Mouse (Mus musculus) megakaryocyte progenitor cell, adult 5-6 weeks (primary cell): ENCODE data around the gene Myh6. TPM values are rescaled to one million over a fixed set of nuclear protein-coding genes. Genes with fewer than 3 reads are reported as not detected.

ENCODE experiments used
- ATAC-seq: replicated peaks from 2 replicates; pipeline ENCODE4 v1.8.0; 2016; ENCODE audit warnings: mild to moderate bottlenecking, moderate TSS enrichment, inconsistent platforms; ENCODE audit not compliant: poor library complexity
- total RNA-seq, 2 experiments: library from RNA; stranded (forward) in 1 of 2; stranded (reverse) in 1 of 2; fragments of 157-497, 149-512 nt in 1 of 2; fragments of 200-1000 nt in 1 of 2; gene quantifications; 2 replicates each; pipeline versions ENCODE4 v1.2.3 to v1.2.4; 2015 to 2017

Myh6 gene
- total RNA-seq, 2 experiments from 2014 or later, result not detected

GRCm38 (mm10) chr14:54894296-54895151 is 72.2 kb downstream of the Myh6 start:
- peak; percentile 20 for ATAC-seq

GRCm38 (mm10) chr14:54893651-54894181 is 73.0 kb downstream of the Myh6 start:
- peak; percentile 97 for ATAC-seq

- no peak for ATAC-seq
Measured at GRCm38 (mm10) chr14:54892200-54892599, 74.5 kb downstream of the Myh6 start, which contains the start of gene Pabpn1. TSS of gene Pabpn1 (plus strand) at chr14:54892500.

Other genes starting within 250 kb of the Myh6 start
- gene Slc7a8, start 185.0 kb downstream of the Myh6 start, total RNA-seq (2015), result 4.7 and 7.7 TPM in 2 replicates
- gene Slc7a8, start 185.0 kb downstream of the Myh6 start, total RNA-seq (2017), result 1.4 and 2.0 TPM in 2 replicates
- not detected in 2 replicates for gene Rnf212b, start 152.8 kb downstream of the Myh6 start, total RNA-seq (2015)
- not detected in 2 replicates for gene Rnf212b, start 152.8 kb downstream of the Myh6 start, total RNA-seq (2017)
- gene Homez, start 96.0 kb downstream of the Myh6 start, total RNA-seq (2015), result 9.6 and 20.5 TPM in 2 replicates
- gene Homez, start 96.0 kb downstream of the Myh6 start, total RNA-seq (2017), result 10.0 and 15.0 TPM in 2 replicates
- 19.0 and 26.3 TPM in 2 replicates for gene Ppp1r3e, start 89.4 kb downstream of the Myh6 start, total RNA-seq (2015)
- gene Ppp1r3e, start 89.4 kb downstream of the Myh6 start, total RNA-seq (2017), result 2.8 and 5.0 TPM in 2 replicates
- 3.5 and 4.0 TPM in 2 replicates for gene Bcl2l2, start 83.5 kb downstream of the Myh6 start, total RNA-seq (2015)
- gene Bcl2l2, start 83.5 kb downstream of the Myh6 start, total RNA-seq (2017), result 7.2 and 9.5 TPM in 2 replicates
- gene Gm20521, start 83.5 kb downstream of the Myh6 start, total RNA-seq (2015), result not detected in 2 replicates
- 0.30 and 1.5 TPM in 2 replicates for gene Gm20521, start 83.5 kb downstream of the Myh6 start, total RNA-seq (2017)
- gene Pabpn1, start 74.4 kb downstream of the Myh6 start, total RNA-seq (2015), result 103 and 113 TPM in 2 replicates
- 320 and 416 TPM in 2 replicates for gene Pabpn1, start 74.4 kb downstream of the Myh6 start, total RNA-seq (2017)
- gene Slc22a17, start 53.8 kb downstream of the Myh6 start, total RNA-seq (2015), result 1.3 and 3.0 TPM in 2 replicates
- gene Slc22a17, start 53.8 kb downstream of the Myh6 start, total RNA-seq (2017), result 1.3 and 1.4 TPM in 2 replicates
- not detected in 2 replicates for gene Efs, start 40.8 kb downstream of the Myh6 start, total RNA-seq (2015)
- gene Efs, start 40.8 kb downstream of the Myh6 start, total RNA-seq (2017), result not detected in 2 replicates
- not detected in 2 replicates for gene Il25, start 34.2 kb downstream of the Myh6 start, total RNA-seq (2015)
- gene Il25, start 34.2 kb downstream of the Myh6 start, total RNA-seq (2017), result not detected in 2 replicates
- not detected in 2 replicates for gene Cmtm5, start 30.7 kb downstream of the Myh6 start, total RNA-seq (2015)
- not detected in 2 replicates for gene Cmtm5, start 30.7 kb downstream of the Myh6 start, total RNA-seq (2017)
- not detected in 2 replicates for gene Gm17428, start 10.0 kb upstream of the Myh6 start, total RNA-seq (2015)
- gene Gm17428, start 10.0 kb upstream of the Myh6 start, total RNA-seq (2017), result not detected in 2 replicates
- not detected in 2 replicates for gene Myh7, start 27.7 kb upstream of the Myh6 start, total RNA-seq (2015)
- not detected in 2 replicates for gene Myh7, start 27.7 kb upstream of the Myh6 start, total RNA-seq (2017)
- 57.0 and 72.1 TPM in 2 replicates for gene Ngdn, start 48.5 kb upstream of the Myh6 start, total RNA-seq (2015)
- 58.4 and 63.3 TPM in 2 replicates for gene Ngdn, start 48.5 kb upstream of the Myh6 start, total RNA-seq (2017)
- gene Zfhx2, start 125.4 kb upstream of the Myh6 start, total RNA-seq (2015), result 2.5 and 3.1 TPM in 2 replicates
- 0.75 and 1.1 TPM in 2 replicates for gene Zfhx2, start 125.4 kb upstream of the Myh6 start, total RNA-seq (2017)
- 7.3 and 7.7 TPM in 2 replicates for gene Thtpa, start 127.9 kb upstream of the Myh6 start, total RNA-seq (2015)
- 10.9 and 11.5 TPM in 2 replicates for gene Thtpa, start 127.9 kb upstream of the Myh6 start, total RNA-seq (2017)
- 31.3 and 52.7 TPM in 2 replicates for gene Ap1g2, start 139.7 kb upstream of the Myh6 start, total RNA-seq (2015)
- 17.4 and 18.3 TPM in 2 replicates for gene Ap1g2, start 139.7 kb upstream of the Myh6 start, total RNA-seq (2017)
- not detected in 2 replicates for gene Jph4, start 150.0 kb upstream of the Myh6 start, total RNA-seq (2015)
- not detected in 2 replicates for gene Jph4, start 150.0 kb upstream of the Myh6 start, total RNA-seq (2017)